Mouse (Mus musculus): ENCODE results near the gene Kcnt1. TPM values are rescaled to one million over a fixed set of nuclear protein-coding genes. Genes with fewer than 3 reads are reported as not detected.
A peak's percentile ranks its signal among the peaks of the same experiment; 100 is the strongest.
"Not testable (repeated sequence)": the region's sequence is repeated elsewhere in the genome, so short reads cannot be mapped to it uniquely, and the experiment has no call there.

Gene Kcnt1
- polyA plus RNA-seq (2014; fragmentation: Nextera tagmentation; extraction: Ambion mirVana): 3.3 and 5.3 TPM in 2 replicates

DNA sequence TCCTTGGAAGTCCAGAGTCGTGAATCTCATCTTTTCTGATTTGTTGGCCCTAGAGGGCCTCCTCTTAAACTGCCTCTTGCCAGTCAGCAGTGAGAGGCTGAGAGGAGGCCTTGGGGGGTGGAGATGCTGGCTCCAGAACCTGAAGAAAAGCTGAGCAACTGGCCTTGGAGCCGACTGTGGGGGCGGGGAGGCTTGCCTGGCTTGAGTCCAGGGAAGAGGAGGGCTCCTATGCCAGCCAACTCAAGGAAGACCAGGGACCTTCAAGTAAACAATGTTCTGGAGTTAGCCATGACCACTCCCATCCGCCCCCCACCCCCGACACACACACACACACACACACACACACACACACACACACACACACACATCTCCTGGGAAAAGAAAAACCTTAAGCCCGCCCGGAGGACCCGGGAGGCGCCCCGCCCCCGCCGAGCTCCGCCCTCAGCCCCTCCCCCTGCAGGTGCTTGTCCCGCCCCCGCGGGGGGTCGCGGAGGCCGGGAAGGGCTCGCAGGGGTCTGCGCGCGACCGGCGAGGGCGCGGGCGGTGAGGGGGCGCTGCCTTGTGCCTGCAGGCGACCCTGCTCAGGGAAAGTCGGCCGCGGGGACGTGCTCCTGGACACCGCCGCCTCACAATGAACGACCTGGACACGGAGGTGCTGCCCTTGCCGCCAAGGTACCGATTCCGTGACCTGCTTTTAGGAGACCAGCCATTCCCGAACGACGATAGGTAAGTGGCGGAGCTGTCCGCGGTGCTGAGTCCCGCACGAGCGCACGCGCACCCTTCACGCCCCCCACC lies at the start of gene Kcnt1:
TSS of gene Kcnt1 (plus strand) at position 398 of the 795 bp plus-strand sequence.
- H3K4me2 ChIP-seq (ENCODE audit: low read length): peak within 1 kb of the TSS; percentile 96
- peak within 1 kb of the TSS; percentile 49 for H3K4me3 ChIP-seq (ENCODE audit: low read depth, low read length)
- under 1% methylated on average over 39 of the region's 53 CpGs for WGBS
- peak within 1 kb of the TSS; percentile 55 for H3K9ac ChIP-seq (ENCODE audit: low read length)
- no peak within 1 kb of the TSS for H3K27ac ChIP-seq (ENCODE audit: low read depth, low read length)
- H3K9me3 ChIP-seq (replicated peaks; ENCODE audit: control insufficient read depth, low read length): no peaks in the 10 kb centered on the region
- peak; percentile 58 for DNase-seq (ENCODE audit: low spot score)
- peak; percentile 53 for ATAC-seq
- peaks cover 13% of the 10 kb centered on the region; the same call in 1 of the 2 replicates for H3K4me1 ChIP-seq (ENCODE audit: control insufficient read depth, insufficient read depth, low read length)
- H3K27me3 ChIP-seq (replicated peaks; ENCODE audit: control insufficient read depth, insufficient read depth, low read length): peaks cover 16% of the 10 kb centered on the region; the same call in 1 of the 2 replicates
- H3K36me3 ChIP-seq (ENCODE audit: control insufficient read depth, insufficient read depth, low read length): no peaks in the 10 kb centered on the region

DNA sequence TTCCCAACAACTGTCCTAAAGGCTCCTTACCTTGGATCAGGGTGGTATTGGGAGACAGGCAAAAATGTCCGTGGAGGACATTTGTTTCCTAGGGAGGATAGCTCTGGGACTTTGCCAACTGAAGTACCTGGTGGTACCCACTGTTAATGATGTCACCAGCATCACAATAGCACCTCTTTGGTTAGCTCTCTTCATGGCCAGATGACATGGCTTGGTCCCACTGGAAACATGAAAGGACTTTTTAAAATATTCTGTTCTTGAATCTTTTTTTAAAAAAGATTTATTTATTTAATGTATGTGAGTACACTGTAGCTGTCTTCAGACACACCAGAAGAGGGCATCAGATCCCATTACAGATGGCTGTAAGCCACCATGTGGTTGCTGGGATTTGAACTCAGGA lies 47.8 kb upstream of the Kcnt1 start, which contains the start of gene Glt6d1:
TSS of gene Glt6d1 (minus strand) at position 101 of the 400 bp plus-strand sequence.
- not testable (repeated sequence) for H3K27ac ChIP-seq (ENCODE audit: low read depth, low read length); DNase-seq (ENCODE audit: low spot score); H3K9me3 ChIP-seq (replicated peaks; ENCODE audit: control insufficient read depth, low read length); ATAC-seq; H3K27me3 ChIP-seq (replicated peaks; ENCODE audit: control insufficient read depth, insufficient read depth, low read length); H3K9ac ChIP-seq (ENCODE audit: low read length); H3K4me2 ChIP-seq (ENCODE audit: low read length); H3K4me1 ChIP-seq (ENCODE audit: control insufficient read depth, insufficient read depth, low read length); H3K4me3 ChIP-seq (ENCODE audit: low read depth, low read length); H3K36me3 ChIP-seq (ENCODE audit: control insufficient read depth, insufficient read depth, low read length)
- WGBS: 67% methylated on average over 1 of the region's 1 CpGs

DNA sequence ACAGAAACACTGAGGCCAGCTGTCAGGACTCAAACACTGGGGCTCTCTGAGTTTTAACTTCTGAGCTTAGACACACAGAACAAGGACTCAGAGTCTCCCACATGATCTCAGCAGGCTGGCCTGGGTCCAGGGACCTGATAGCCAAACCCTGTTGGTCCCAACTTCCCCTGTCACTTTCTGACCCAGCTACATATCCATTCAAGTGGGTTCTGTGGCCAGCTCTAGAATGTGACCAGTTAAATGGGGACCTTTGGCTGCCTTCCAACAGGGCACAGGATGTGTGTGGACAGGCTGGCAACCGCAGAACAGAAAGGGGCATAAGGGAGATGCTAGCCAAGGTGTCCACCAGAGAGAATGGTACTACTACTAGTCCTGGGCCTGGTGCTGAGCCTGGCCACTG lies 40.7 kb upstream of the Kcnt1 start, which contains the start of gene Lcn9:
TSS of gene Lcn9 (plus strand) at position 348 of the 400 bp plus-strand sequence.
- DNase-seq (ENCODE audit: low spot score) (no peak), ATAC-seq (no peak)
- no peak within 1 kb of the TSS for H3K27ac ChIP-seq (ENCODE audit: low read depth, low read length)
- no peaks in the 10 kb centered on the region for H3K4me1 ChIP-seq (ENCODE audit: control insufficient read depth, insufficient read depth, low read length)
- H3K27me3 ChIP-seq (replicated peaks; ENCODE audit: control insufficient read depth, insufficient read depth, low read length): no peaks in the 10 kb centered on the region
- H3K9me3 ChIP-seq (replicated peaks; ENCODE audit: control insufficient read depth, low read length): no peaks in the 10 kb centered on the region
- no peak within 1 kb of the TSS for H3K4me2 ChIP-seq (ENCODE audit: low read length)
- no peaks in the 10 kb centered on the region for H3K36me3 ChIP-seq (ENCODE audit: control insufficient read depth, insufficient read depth, low read length)
- H3K9ac ChIP-seq (ENCODE audit: low read length): no peak within 1 kb of the TSS; the same call in 1 of the 2 replicates
- 87% methylated on average over 1 of the region's 1 CpGs for WGBS
- no peak within 1 kb of the TSS for H3K4me3 ChIP-seq (ENCODE audit: low read depth, low read length)

DNA sequence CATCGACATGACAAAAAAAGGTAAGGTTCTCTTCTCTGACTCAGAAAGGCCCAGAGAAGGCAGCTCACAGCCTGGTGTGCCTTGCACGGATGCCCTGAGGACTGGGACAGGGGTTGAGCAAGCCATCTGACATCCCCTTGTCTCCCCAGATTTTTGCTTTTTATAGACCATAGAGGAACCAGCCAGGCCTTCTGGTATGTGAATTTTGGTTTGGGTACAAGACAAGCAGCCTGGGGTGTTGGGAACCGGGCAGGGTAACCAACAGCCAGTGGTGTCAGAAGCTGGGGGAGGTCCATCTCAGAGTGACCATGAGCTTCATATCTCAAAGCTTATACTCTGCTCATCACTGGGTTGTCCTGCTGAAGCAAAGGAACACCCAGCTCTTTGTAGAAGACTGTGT lies 38.8 kb upstream of the Kcnt1 start:
- DNase-seq (ENCODE audit: low spot score): no peak
- 85% methylated on average over 3 of the region's 3 CpGs for WGBS
- Histone ChIP-seq H3K4me2 (ENCODE audit: low read length) (no peak overlapping the region), H3K27ac (ENCODE audit: low read depth, low read length) (no peak overlapping the region), H3K9ac (ENCODE audit: low read length) (no peak overlapping the region), H3K4me3 (ENCODE audit: low read depth, low read length) (no peak overlapping the region), H3K4me1 (ENCODE audit: control insufficient read depth, insufficient read depth, low read length) (no peaks in the 10 kb centered on the region), H3K36me3 (ENCODE audit: control insufficient read depth, insufficient read depth, low read length) (no peaks in the 10 kb centered on the region), H3K9me3 (replicated peaks; ENCODE audit: control insufficient read depth, low read length) (no peaks in the 10 kb centered on the region), H3K27me3 (replicated peaks; ENCODE audit: control insufficient read depth, insufficient read depth, low read length) (no peaks in the 10 kb centered on the region)
- ATAC-seq: no peak

DNA sequence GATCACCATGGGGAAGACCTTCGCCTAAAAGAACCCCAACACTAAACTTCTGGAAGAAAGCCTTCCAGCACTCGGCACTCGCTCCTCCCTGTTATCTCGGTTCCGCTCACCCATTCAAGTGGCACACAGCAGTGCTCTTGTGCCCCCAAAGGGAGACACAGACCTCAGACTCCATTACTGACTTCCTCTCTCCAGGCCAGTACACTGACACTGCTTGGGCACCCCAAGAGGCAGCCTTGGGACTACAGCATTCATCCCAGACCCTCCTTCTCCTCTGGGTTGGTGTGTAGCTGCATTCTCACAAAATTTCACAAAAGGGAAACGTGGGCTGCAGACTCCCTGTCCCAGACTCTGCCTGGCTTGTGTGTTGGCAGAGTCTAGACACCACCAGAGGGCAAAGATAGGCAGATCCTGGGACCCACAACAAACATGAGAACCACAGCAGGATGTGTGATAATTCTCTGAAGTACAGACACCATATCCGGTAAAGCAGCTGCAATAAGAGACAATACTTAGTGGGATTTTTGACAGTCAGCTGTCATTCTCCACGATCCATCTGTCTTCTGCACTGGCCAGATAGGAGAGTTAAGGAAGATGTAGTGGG lies 35.1 kb upstream of the Kcnt1 start:
- no peaks in the 10 kb centered on the region for H3K27me3 ChIP-seq (replicated peaks; ENCODE audit: control insufficient read depth, insufficient read depth, low read length)
- no peak for ATAC-seq
- no peak for DNase-seq (ENCODE audit: low spot score)
- no peak overlapping the region for H3K4me2 ChIP-seq (ENCODE audit: low read length)
- no peaks in the 10 kb centered on the region for H3K9me3 ChIP-seq (replicated peaks; ENCODE audit: control insufficient read depth, low read length)
- no peak overlapping the region for H3K4me3 ChIP-seq (ENCODE audit: low read depth, low read length)
- H3K9ac ChIP-seq (ENCODE audit: low read length): no peak overlapping the region
- no peak overlapping the region for H3K27ac ChIP-seq (ENCODE audit: low read depth, low read length)
- no peaks in the 10 kb centered on the region for H3K4me1 ChIP-seq (ENCODE audit: control insufficient read depth, insufficient read depth, low read length)
- WGBS: 79% methylated on average over 8 of the region's 8 CpGs
- no peaks in the 10 kb centered on the region for H3K36me3 ChIP-seq (ENCODE audit: control insufficient read depth, insufficient read depth, low read length)

DNA sequence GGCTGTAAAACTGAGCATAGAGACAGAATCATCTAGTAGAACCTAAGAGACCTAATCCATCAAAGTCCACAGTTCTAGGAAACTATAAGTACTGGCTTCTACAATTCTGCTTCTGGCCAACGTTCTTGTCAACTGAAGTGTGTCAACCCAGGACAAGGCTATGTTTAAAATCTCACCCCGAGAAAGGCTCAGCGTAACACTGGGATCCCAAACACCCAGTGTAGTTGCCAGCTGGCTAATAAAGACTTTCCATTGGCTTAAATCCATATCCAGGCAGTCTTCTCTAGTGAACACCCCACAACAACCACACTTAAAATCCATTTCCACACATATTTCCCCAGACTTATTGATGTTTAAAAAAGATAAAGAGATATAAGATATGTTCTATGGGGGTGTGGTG lies 32.7 kb upstream of the Kcnt1 start:
- H3K4me2 ChIP-seq (ENCODE audit: low read length): no peak overlapping the region
- H3K36me3 ChIP-seq (ENCODE audit: control insufficient read depth, insufficient read depth, low read length): no peaks in the 10 kb centered on the region
- H3K27me3 ChIP-seq (replicated peaks; ENCODE audit: control insufficient read depth, insufficient read depth, low read length): no peaks in the 10 kb centered on the region
- no peak for DNase-seq (ENCODE audit: low spot score)
- no peak overlapping the region for H3K9ac ChIP-seq (ENCODE audit: low read length)
- no peak overlapping the region for H3K4me3 ChIP-seq (ENCODE audit: low read depth, low read length)
- no peak for ATAC-seq
- H3K27ac ChIP-seq (ENCODE audit: low read depth, low read length): no peak overlapping the region
- WGBS: 76% methylated on average over 3 of the region's 3 CpGs
- no peaks in the 10 kb centered on the region for H3K4me1 ChIP-seq (ENCODE audit: control insufficient read depth, insufficient read depth, low read length)
- H3K9me3 ChIP-seq (replicated peaks; ENCODE audit: control insufficient read depth, low read length): no peaks in the 10 kb centered on the region

DNA sequence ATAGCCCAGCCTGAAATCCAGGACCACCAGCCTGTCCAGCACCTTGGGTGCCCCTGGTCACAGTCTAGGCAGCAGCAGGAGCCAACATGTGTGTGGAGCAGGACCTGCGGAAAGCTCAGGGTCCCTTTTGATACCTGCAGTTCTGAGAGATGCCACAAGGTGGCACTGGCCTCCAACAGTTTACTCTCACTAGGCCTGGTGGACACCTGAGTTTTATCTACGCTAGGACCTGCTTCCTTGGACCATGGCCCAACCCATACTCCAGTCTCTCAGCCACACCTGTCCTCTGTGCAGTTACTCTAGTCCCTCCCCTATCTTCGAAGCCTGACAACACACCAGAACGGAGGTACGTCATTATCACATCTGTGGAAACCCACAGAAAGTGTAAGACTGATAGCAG lies 27.2 kb upstream of the Kcnt1 start:
- ATAC-seq: peak; percentile 57
- 47% methylated on average over 5 of the region's 5 CpGs for WGBS
- H3K4me1 ChIP-seq (ENCODE audit: control insufficient read depth, insufficient read depth, low read length): no peaks in the 10 kb centered on the region

DNA sequence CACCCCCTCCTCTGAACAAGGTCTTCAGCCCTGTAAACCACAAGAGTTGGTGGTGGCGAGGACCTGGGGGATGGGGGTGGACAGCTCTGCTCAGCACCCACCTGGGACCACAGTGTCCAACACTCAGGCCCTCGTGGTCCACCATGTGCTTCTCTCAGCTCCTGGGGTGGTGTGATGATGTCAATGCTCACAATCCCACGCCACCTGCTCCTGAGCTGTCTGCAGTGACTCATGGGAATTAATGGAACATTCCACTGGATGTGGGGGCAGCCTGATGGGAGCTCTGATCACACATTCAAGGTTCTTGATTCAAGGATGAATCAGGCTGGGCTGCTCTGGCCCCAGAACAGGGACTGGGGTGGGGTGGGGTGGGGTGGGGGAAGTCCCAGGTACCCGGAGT lies 21.4 kb upstream of the Kcnt1 start:
- WGBS: 82% methylated on average over 4 of the region's 4 CpGs
- no peak overlapping the region for H3K4me2 ChIP-seq (ENCODE audit: low read length)
- H3K9me3 ChIP-seq (replicated peaks; ENCODE audit: control insufficient read depth, low read length): no peaks in the 10 kb centered on the region
- no peak for DNase-seq (ENCODE audit: low spot score)
- no peak overlapping the region for H3K4me3 ChIP-seq (ENCODE audit: low read depth, low read length)
- H3K27me3 ChIP-seq (replicated peaks; ENCODE audit: control insufficient read depth, insufficient read depth, low read length): no peaks in the 10 kb centered on the region
- no peaks in the 10 kb centered on the region for H3K36me3 ChIP-seq (ENCODE audit: control insufficient read depth, insufficient read depth, low read length)
- ATAC-seq: no peak
- H3K4me1 ChIP-seq (ENCODE audit: control insufficient read depth, insufficient read depth, low read length): 0 out of 2 replicates have a peak, but pooled peaks cover 4% of the 10 kb centered on the region
- H3K9ac ChIP-seq (ENCODE audit: low read length): no peak overlapping the region
- H3K27ac ChIP-seq (ENCODE audit: low read depth, low read length): no peak overlapping the region

More for the DNA sequence above, 27.2 kb upstream of the Kcnt1 start:
- Histone ChIP-seq H3K4me2 (ENCODE audit: low read length) (no peak overlapping the region), H3K36me3 (ENCODE audit: control insufficient read depth, insufficient read depth, low read length) (no peaks in the 10 kb centered on the region), H3K27me3 (replicated peaks; ENCODE audit: control insufficient read depth, insufficient read depth, low read length) (no peaks in the 10 kb centered on the region), H3K4me3 (ENCODE audit: low read depth, low read length) (no peak overlapping the region), H3K9ac (ENCODE audit: low read length) (no peak overlapping the region), H3K27ac (ENCODE audit: low read depth, low read length) (no peak overlapping the region), H3K9me3 (replicated peaks; ENCODE audit: control insufficient read depth, low read length) (no peaks in the 10 kb centered on the region)
- DNase-seq (ENCODE audit: low spot score): peak; percentile 82

DNA sequence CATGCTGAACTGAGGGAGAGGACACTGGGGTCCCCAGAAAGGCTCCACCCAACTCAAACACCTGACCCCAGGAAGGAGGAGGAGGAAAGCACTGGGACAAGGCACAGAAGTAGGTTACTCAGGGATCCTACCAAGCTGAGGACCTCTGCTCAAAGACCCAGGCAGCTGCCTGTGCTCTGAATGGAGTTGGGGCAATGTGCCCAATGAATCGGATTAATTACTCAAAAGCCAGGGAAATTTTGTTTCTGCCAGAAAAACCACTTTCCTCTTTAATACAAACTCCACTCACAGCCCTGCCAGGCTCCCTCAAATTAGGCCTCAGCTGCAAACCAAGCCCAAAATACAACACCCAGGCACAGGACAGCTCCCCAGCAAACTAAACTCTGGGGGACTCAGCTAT lies 20.8 kb upstream of the Kcnt1 start:
- Histone ChIP-seq H3K27me3 (replicated peaks; ENCODE audit: control insufficient read depth, insufficient read depth, low read length) (no peaks in the 10 kb centered on the region), H3K4me2 (ENCODE audit: low read length) (no peak overlapping the region), H3K36me3 (ENCODE audit: control insufficient read depth, insufficient read depth, low read length) (no peaks in the 10 kb centered on the region), H3K9ac (ENCODE audit: low read length) (peak overlapping the region; percentile 37; the same call in 1 of the 2 replicates), H3K4me1 (ENCODE audit: control insufficient read depth, insufficient read depth, low read length) (0 out of 2 replicates have a peak, but pooled peaks cover 4% of the 10 kb centered on the region), H3K4me3 (ENCODE audit: low read depth, low read length) (no peak overlapping the region), H3K9me3 (replicated peaks; ENCODE audit: control insufficient read depth, low read length) (no peaks in the 10 kb centered on the region), H3K27ac (ENCODE audit: low read depth, low read length) (peak overlapping the region; percentile 39; the same call in 1 of the 2 replicates)
- ATAC-seq (no peak), DNase-seq (ENCODE audit: low spot score) (peak; percentile 64)
- WGBS: 10% methylated on average over 1 of the region's 1 CpGs

Data from forebrain, embryonic 14.5 days (tissue).